Mouse (Mus musculus): ENCODE measurements around the gene Tnfrsf19. TPM values are rescaled to one million over a fixed set of nuclear protein-coding genes. Genes with fewer than 3 reads are reported as not detected.

The Tnfrsf19 gene
- polyA plus RNA-seq, 1 experiment from 2014 or later: 18.9 TPM

- Histone ChIP-seq H3K27ac (ENCODE audit: low read length) (no peak overlapping the region), H3K4me1 (ENCODE audit: insufficient read depth, low read length) (no peaks in the 10 kb centered on the region), H3K4me2 (replicated peaks; ENCODE audit: low read depth, low read length) (no peak overlapping the region), H3K9ac (replicated peaks; ENCODE audit: low read length) (no peak overlapping the region), H3K4me3 (ENCODE audit: low read length) (no peak overlapping the region), H3K9me3 (ENCODE audit: low read length) (no peaks in the 10 kb centered on the region), H3K27me3 (ENCODE audit: insufficient read depth, low read length) (no peaks in the 10 kb centered on the region), H3K36me3 (ENCODE audit: insufficient read depth, low read length) (no peaks in the 10 kb centered on the region)
- 89% methylated on average over 1 of the region's 1 CpGs for WGBS
- ATAC-seq (ENCODE audit: low FRiP score, low TSS enrichment): no peak
Measured at GRCm38 (mm10) chr14:60926011-60926410, 120.3 kb downstream of the Tnfrsf19 start.

GRCm38 (mm10) chr14:60916661-60917060 is 129.6 kb downstream of the Tnfrsf19 start:
- no peak for ATAC-seq (ENCODE audit: low FRiP score, low TSS enrichment)
- 32% methylated on average over 4 of the region's 4 CpGs for WGBS
- Histone ChIP-seq H3K27ac (ENCODE audit: low read length) (no peak overlapping the region; the same call in 1 of the 2 replicates), H3K4me3 (ENCODE audit: low read length) (no peak overlapping the region), H3K4me2 (replicated peaks; ENCODE audit: low read depth, low read length) (no peak overlapping the region), H3K9ac (replicated peaks; ENCODE audit: low read length) (no peak overlapping the region), H3K27me3 (ENCODE audit: insufficient read depth, low read length) (no peaks in the 10 kb centered on the region), H3K36me3 (ENCODE audit: insufficient read depth, low read length) (no peaks in the 10 kb centered on the region), H3K4me1 (ENCODE audit: insufficient read depth, low read length) (peaks cover 17% of the 10 kb centered on the region; the same call in 1 of the 2 replicates), H3K9me3 (ENCODE audit: low read length) (no peaks in the 10 kb centered on the region)

Other genes starting within 250 kb of the Tnfrsf19 start
- 1.5 and 1.7 TPM in 2 replicates for gene Sacs, start 92.0 kb upstream of the Tnfrsf19 start, polyA plus RNA-seq (2015; fragmentation: Nextera tagmentation; extraction: Ambion mirVana)
- 0.67 and 1.4 TPM in 2 replicates for gene Sgcg, start 212.0 kb upstream of the Tnfrsf19 start, polyA plus RNA-seq (2015; fragmentation: Nextera tagmentation; extraction: Ambion mirVana)

Measured in kidney, embryonic 16.5 days (tissue).